ENCODE assay signal across 10 mouse cellular contexts in the genomic region with DNA sequence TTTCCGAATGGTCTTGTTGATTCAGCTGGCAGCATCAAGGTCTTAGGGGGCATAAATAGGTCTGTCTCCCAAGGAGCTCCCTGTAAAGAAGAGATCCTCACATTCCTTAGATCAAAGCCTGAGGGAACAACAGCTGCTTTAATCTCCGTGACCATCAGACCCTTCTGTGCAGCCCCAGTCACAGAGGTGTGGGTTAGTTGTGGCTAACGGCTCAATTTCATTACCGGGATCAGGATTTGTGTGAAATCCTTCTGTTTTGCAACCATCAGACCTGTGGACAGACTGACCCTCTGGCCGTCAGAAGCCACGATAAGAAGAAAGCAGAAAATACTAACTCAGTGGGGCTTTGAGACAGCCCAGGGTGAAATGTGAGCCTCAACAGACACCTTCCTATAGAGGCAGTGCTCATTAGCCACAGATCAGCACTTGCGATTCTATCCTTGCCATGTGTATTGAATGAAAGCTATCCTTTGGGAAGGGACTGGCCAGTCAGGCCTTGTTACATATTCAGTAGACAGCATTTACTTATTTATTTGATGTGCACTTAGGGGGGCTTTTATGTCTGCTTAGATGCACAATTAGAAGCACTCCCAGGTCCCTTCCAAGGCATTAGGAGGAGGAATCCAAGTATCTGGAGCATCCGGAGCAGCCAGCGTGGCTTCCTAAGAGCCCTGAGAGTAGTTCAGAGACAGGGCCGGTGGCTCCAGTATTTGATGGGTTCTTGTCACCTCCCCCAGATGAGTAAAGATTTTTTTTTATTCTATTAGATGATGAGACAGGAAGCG.
DNase-seq lines count a peak whose midpoint lies in the region; ATAC-seq and TF ChIP-seq lines count a peak whose summit lies in the region.
"Had no signal": no experiment of that assay in that cellular context is flagged by ENCODE, and none has a peak within 500 bp of the region (broad histone marks: within the 10 kb centered on the region; RNA-seq: fewer than 3 reads in every experiment).

No protein-coding gene starts in this region.

- DNase-seq in kidney, postnatal 4 days, result no peak
- no peak for DNase-seq in forebrain, embryonic 11.5 days (ENCODE audit: low spot score)
- no peak for DNase-seq in gastrocnemius, postnatal 36 days
- DNase-seq: cerebellum, adult 18-20 months; left cerebral cortex, postnatal 4 days had no signal

- H3K27me3 ChIP-seq in kidney, embryonic 15.5 days, result no peaks in the 10 kb centered on the region
- no peaks in the 10 kb centered on the region for H3K27me3 ChIP-seq in forebrain, embryonic 11.5 days (ENCODE audit: control insufficient read depth, insufficient read depth, low read length)
- no peaks in the 10 kb centered on the region for H3K27me3 ChIP-seq in limb, embryonic 13.5 days
- no peaks in the 10 kb centered on the region for H3K27me3 ChIP-seq in neural tube, embryonic 15.5 days (replicated peaks)
- no peaks in the 10 kb centered on the region for H3K27me3 ChIP-seq in intestine, postnatal 0 days (replicated peaks; ENCODE audit: control insufficient read depth, insufficient read depth, low read length)

- 23% methylated on average over 11 of the region's 11 CpGs for WGBS in kidney, embryonic 15.5 days
- 25% methylated on average over 11 of the region's 11 CpGs for WGBS in forebrain, embryonic 11.5 days
- WGBS in limb, embryonic 13.5 days, result 31% methylated on average over 11 of the region's 11 CpGs
- WGBS in neural tube, embryonic 15.5 days, result 17% methylated on average over 11 of the region's 11 CpGs
- 62% methylated on average over 11 of the region's 11 CpGs for WGBS in intestine, postnatal 0 days

- H3K4me3 ChIP-seq in kidney, embryonic 15.5 days (replicated peaks), result no peak overlapping the region
- no peak overlapping the region for H3K4me3 ChIP-seq in forebrain, embryonic 11.5 days (ENCODE audit: low read depth, low read length)
- H3K4me3 ChIP-seq in limb, embryonic 13.5 days, result no peak overlapping the region
- no peak overlapping the region for H3K4me3 ChIP-seq in neural tube, embryonic 15.5 days (replicated peaks)
- H3K4me3 ChIP-seq in intestine, postnatal 0 days (ENCODE audit: low read depth, low read length), result no peak overlapping the region

- peaks cover 22% of the 10 kb centered on the region for H3K36me3 ChIP-seq in kidney, embryonic 15.5 days
- no peaks in the 10 kb centered on the region for H3K36me3 ChIP-seq in forebrain, embryonic 11.5 days (ENCODE audit: control insufficient read depth, insufficient read depth, low read length)
- H3K36me3 ChIP-seq in limb, embryonic 13.5 days, result peaks cover 77% of the 10 kb centered on the region
- peaks cover 10% of the 10 kb centered on the region for H3K36me3 ChIP-seq in neural tube, embryonic 15.5 days
- H3K36me3 ChIP-seq in intestine, postnatal 0 days (ENCODE audit: control insufficient read depth, insufficient read depth), result no peaks in the 10 kb centered on the region; the same call in 1 of the 2 replicates

- peaks cover 58% of the 10 kb centered on the region for H3K4me1 ChIP-seq in kidney, embryonic 15.5 days
- H3K4me1 ChIP-seq in forebrain, embryonic 11.5 days (replicated peaks; ENCODE audit: control insufficient read depth, insufficient read depth, low read length), result peaks cover 22% of the 10 kb centered on the region
- peaks cover 61% of the 10 kb centered on the region for H3K4me1 ChIP-seq in limb, embryonic 13.5 days
- H3K4me1 ChIP-seq in neural tube, embryonic 15.5 days, result peaks cover 41% of the 10 kb centered on the region
- no peaks in the 10 kb centered on the region for H3K4me1 ChIP-seq in intestine, postnatal 0 days (replicated peaks; ENCODE audit: control insufficient read depth, insufficient read depth, low read length)

- no peak for ATAC-seq in kidney, embryonic 15.5 days (replicated peaks; ENCODE audit: low FRiP score)
- ATAC-seq in forebrain, embryonic 11.5 days (replicated peaks; ENCODE audit: low FRiP score), result peak; percentile 34; the same call in 1 of the 2 replicates
- peak; percentile 76 for ATAC-seq in limb, embryonic 13.5 days (ENCODE audit: low FRiP score, low read depth)
- ATAC-seq in neural tube, embryonic 15.5 days (ENCODE audit: low FRiP score), result peak; percentile 17; the same call in 1 of the 2 replicates
- ATAC-seq in megakaryocyte, adult 5-6 weeks (ENCODE audit: poor library complexity, severe bottlenecking), result no peak
- no peak for ATAC-seq in intestine, postnatal 0 days

- H3K9me3 ChIP-seq in kidney, embryonic 15.5 days (replicated peaks), result no peaks in the 10 kb centered on the region
- H3K9me3 ChIP-seq in forebrain, embryonic 11.5 days (ENCODE audit: control insufficient read depth, low read length), result no peaks in the 10 kb centered on the region
- H3K9me3 ChIP-seq in limb, embryonic 13.5 days, result no peaks in the 10 kb centered on the region
- H3K9me3 ChIP-seq in neural tube, embryonic 15.5 days (replicated peaks), result no peaks in the 10 kb centered on the region
- no peaks in the 10 kb centered on the region for H3K9me3 ChIP-seq in intestine, postnatal 0 days (ENCODE audit: control insufficient read depth)

- peak overlapping the region; percentile 10; the same call in 1 of the 2 replicates for H3K4me2 ChIP-seq in kidney, embryonic 15.5 days
- H3K4me2 ChIP-seq in forebrain, embryonic 11.5 days (ENCODE audit: low read depth, low read length, severe bottlenecking), result no peak overlapping the region
- no peak overlapping the region for H3K4me2 ChIP-seq in limb, embryonic 13.5 days (replicated peaks)
- no peak overlapping the region for H3K4me2 ChIP-seq in neural tube, embryonic 15.5 days
- H3K4me2 ChIP-seq in intestine, postnatal 0 days (replicated peaks; ENCODE audit: low read depth), result no peak overlapping the region

- TF ChIP-seq CTCF in intestine, postnatal 0 days (IDR thresholded peaks at IDR 0.05; ENCODE audit: low read depth), result no peak

- intact Hi-C loops in gastrocnemius, postnatal 36 days (cut with DNase I), result no loop called here

- H3K9ac ChIP-seq in kidney, embryonic 15.5 days, result no peak overlapping the region
- no peak overlapping the region for H3K9ac ChIP-seq in forebrain, embryonic 11.5 days (ENCODE audit: low read length)
- no peak overlapping the region for H3K9ac ChIP-seq in limb, embryonic 13.5 days
- no peak overlapping the region for H3K9ac ChIP-seq in neural tube, embryonic 15.5 days (replicated peaks)
- no peak overlapping the region for H3K9ac ChIP-seq in intestine, postnatal 0 days (ENCODE audit: low read depth, low read length)

- peak overlapping the region; percentile 85 for H3K27ac ChIP-seq in kidney, embryonic 15.5 days
- H3K27ac ChIP-seq in forebrain, embryonic 11.5 days (ENCODE audit: low read depth, low read length), result peak overlapping the region; percentile 63
- no peak overlapping the region for H3K27ac ChIP-seq in limb, embryonic 13.5 days
- peak overlapping the region; percentile 66 for H3K27ac ChIP-seq in neural tube, embryonic 15.5 days (replicated peaks)
- no peak overlapping the region for H3K27ac ChIP-seq in intestine, postnatal 0 days (ENCODE audit: low read depth, low read length)

Comparison
In these comparisons a context has a peak if more than half of its experiments do, and no peak if none do; other contexts are left out.
1. ATAC-seq: peak in forebrain, embryonic 11.5 days (single experiment), limb, embryonic 13.5 days (single experiment) and neural tube, embryonic 15.5 days (single experiment); none in kidney, embryonic 15.5 days (single experiment), megakaryocyte, adult 5-6 weeks (single experiment) and intestine, postnatal 0 days (single experiment).
2. H3K27ac ChIP-seq: peak in kidney, embryonic 15.5 days (single experiment), forebrain, embryonic 11.5 days (single experiment) and neural tube, embryonic 15.5 days (single experiment); none in limb, embryonic 13.5 days (single experiment) and intestine, postnatal 0 days (single experiment).